Mouse (Mus musculus) ES-Bruce4 (cell line): ENCODE results near the gene Mfge8. TPM values are rescaled to one million over a fixed set of nuclear protein-coding genes. Genes with fewer than 3 reads are reported as not detected.

Experiments used
- H3K27ac ChIP-seq: 2 replicates; pipeline ENCODE4 v1.5.1; 2012; ENCODE audit warnings: low read length, inconsistent platforms; ENCODE audit not compliant: insufficient read depth
- H3K27me3 ChIP-seq: 2 replicates; pipeline ENCODE4 v1.6.1; 2012; ENCODE audit warnings: mild to moderate bottlenecking, low read length, inconsistent platforms; ENCODE audit not compliant: control insufficient read depth, poor library complexity, insufficient read depth, severe bottlenecking
- H3K36me3 ChIP-seq: 2 replicates; pipeline ENCODE4 v1.6.1; 2012; ENCODE audit warnings: inconsistent platforms, mild to moderate bottlenecking, low read length, moderate library complexity; ENCODE audit not compliant: control insufficient read depth, poor library complexity, insufficient read depth, severe bottlenecking
- H3K4me1 ChIP-seq: one replicate; pipeline ENCODE4 v1.8.1; 2011; ENCODE audit warnings: low read length; ENCODE audit not compliant: control insufficient read depth, insufficient read depth
- H3K4me3 ChIP-seq: 2 replicates; pipeline ENCODE4 v1.5.1; 2011; ENCODE audit warnings: low read depth, mild to moderate bottlenecking, low read length
- H3K9ac ChIP-seq: 2 replicates; pipeline ENCODE4 v1.6.1; 2012; ENCODE audit warnings: low read depth, mild to moderate bottlenecking, inconsistent platforms; ENCODE audit not compliant: poor library complexity, severe bottlenecking
- H3K9me3 ChIP-seq: replicated peaks from 2 replicates; pipeline ENCODE4 v1.6.1; 2012; ENCODE audit warnings: mild to moderate bottlenecking, low read length, inconsistent platforms; ENCODE audit not compliant: control insufficient read depth, poor library complexity, insufficient read depth, severe bottlenecking
- CTCF ChIP-seq: IDR thresholded peaks from one replicate; pipeline ENCODE4 v1.8.1; 2011; ENCODE audit warnings: low read depth, low read length
- EP300 ChIP-seq: IDR thresholded peaks from 2 replicates; pipeline ENCODE4 v1.6.1; 2011; ENCODE audit warnings: low read depth, low read length; ENCODE audit not compliant: insufficient read depth
- POLR2A ChIP-seq: IDR thresholded peaks from one replicate; pipeline ENCODE4 v1.8.1; 2011; ENCODE audit warnings: low read length; ENCODE audit not compliant: insufficient read depth
- polyA plus RNA-seq: library from polyadenylated mRNA; stranded (reverse); fragments of >200 nt; gene quantifications from 2 replicates; pipeline ENCODE4 v1.2.4, GENCODE M21; 2011; ENCODE audit warnings: low read depth; ENCODE audit not compliant: missing spikeins, insufficient read depth, insufficient read length

The Mfge8 gene
- polyA plus RNA-seq, 1 experiment, result 148 TPM

- Histone ChIP-seq H3K36me3 (no peaks in the 10 kb centered on the region), H3K4me3 (no peak overlapping the region), H3K9ac (no peak overlapping the region), H3K27me3 (no peaks in the 10 kb centered on the region), H3K4me1 (peaks cover 6% of the 10 kb centered on the region), H3K27ac (no peak overlapping the region), H3K9me3 (no peaks in the 10 kb centered on the region)
- no peak for TF ChIP-seq CTCF
- TF ChIP-seq POLR2A, result no peak
- no peak for TF ChIP-seq EP300
Observed at GRCm38 (mm10) chr7:79187591-79187990, 38.7 kb upstream of the Mfge8 start.

DNA sequence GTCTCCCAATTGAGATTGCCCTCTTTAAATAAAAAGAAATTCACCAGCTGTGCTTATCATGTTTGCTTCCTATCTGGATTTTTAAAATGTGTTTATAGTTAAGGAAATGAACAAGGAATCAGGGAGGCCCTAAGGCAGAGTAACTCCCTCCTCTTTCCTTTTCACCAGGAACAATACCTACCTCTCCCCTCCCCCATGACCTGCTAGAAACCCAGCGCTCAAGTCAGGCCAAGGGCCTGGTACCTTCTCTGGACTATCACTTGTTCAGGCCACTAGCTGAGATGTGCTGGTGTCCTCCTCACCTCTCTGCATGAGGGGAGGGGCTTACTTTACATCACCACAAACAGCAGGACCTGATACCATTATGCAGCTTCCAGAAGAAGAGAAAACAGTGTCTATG, 34.6 kb upstream of the Mfge8 start:
- Histone ChIP-seq H3K4me3 (no peak overlapping the region), H3K9me3 (no peaks in the 10 kb centered on the region), H3K9ac (no peak overlapping the region), H3K4me1 (peaks cover 5% of the 10 kb centered on the region), H3K36me3 (no peaks in the 10 kb centered on the region), H3K27ac (no peak overlapping the region), H3K27me3 (no peaks in the 10 kb centered on the region)
- TF ChIP-seq EP300 (peak; percentile 54; the same call in 1 of the 2 replicates), CTCF (no peak)

GRCm38 (mm10) chr7:79173800-79174199, 24.9 kb upstream of the Mfge8 start:
- Histone ChIP-seq H3K9ac (no peak overlapping the region), H3K27me3 (no peaks in the 10 kb centered on the region), H3K4me1 (no peaks in the 10 kb centered on the region), H3K27ac (no peak overlapping the region), H3K36me3 (no peaks in the 10 kb centered on the region), H3K4me3 (no peak overlapping the region), H3K9me3 (no peaks in the 10 kb centered on the region)
- TF ChIP-seq CTCF (no peak), POLR2A (no peak), EP300 (no peak)

DNA sequence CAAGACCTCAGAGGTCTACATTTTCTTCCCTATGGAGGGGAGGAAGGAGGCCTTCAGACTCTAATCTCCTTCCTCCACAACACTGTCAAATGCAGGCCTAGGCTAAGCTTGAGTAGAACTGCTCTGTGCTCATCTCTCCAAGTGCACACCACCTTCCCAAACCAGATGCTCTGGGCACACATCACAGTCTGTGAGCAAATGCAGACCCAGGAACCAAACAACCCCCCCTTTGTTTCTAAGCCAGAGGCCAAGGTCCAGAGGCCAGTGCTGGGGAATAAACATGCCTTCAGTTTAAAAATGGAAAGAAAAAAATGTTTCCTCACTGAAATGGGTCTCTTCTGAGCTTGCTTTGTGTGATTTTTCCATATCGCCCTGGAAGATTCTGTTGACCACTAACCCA, 22.9 kb upstream of the Mfge8 start:
- no peaks in the 10 kb centered on the region for H3K9me3 ChIP-seq
- H3K36me3 ChIP-seq, result no peaks in the 10 kb centered on the region
- no peak overlapping the region for H3K9ac ChIP-seq
- no peaks in the 10 kb centered on the region for H3K27me3 ChIP-seq
- no peak for TF ChIP-seq CTCF
- TF ChIP-seq EP300, result no peak
- no peak for TF ChIP-seq POLR2A
- H3K4me1 ChIP-seq, result no peaks in the 10 kb centered on the region
- H3K4me3 ChIP-seq, result no peak overlapping the region
- no peak overlapping the region for H3K27ac ChIP-seq

- Histone ChIP-seq H3K9ac (no peak overlapping the region), H3K27ac (no peak overlapping the region), H3K9me3 (no peaks in the 10 kb centered on the region), H3K4me1 (no peaks in the 10 kb centered on the region), H3K4me3 (no peak overlapping the region), H3K36me3 (no peaks in the 10 kb centered on the region), H3K27me3 (no peaks in the 10 kb centered on the region)
- TF ChIP-seq EP300 (no peak), CTCF (no peak), POLR2A (no peak)
Observed at GRCm38 (mm10) chr7:79167006-79167562, 18.2 kb upstream of the Mfge8 start.

- H3K4me3 ChIP-seq, result no peak overlapping the region
- no peaks in the 10 kb centered on the region for H3K4me1 ChIP-seq
- H3K9ac ChIP-seq, result no peak overlapping the region
- H3K36me3 ChIP-seq, result no peaks in the 10 kb centered on the region
- no peaks in the 10 kb centered on the region for H3K27me3 ChIP-seq
- H3K27ac ChIP-seq, result no peak overlapping the region
- H3K9me3 ChIP-seq, result no peaks in the 10 kb centered on the region
- no peak for TF ChIP-seq POLR2A
- TF ChIP-seq EP300, result no peak
- TF ChIP-seq CTCF, result no peak
Observed at GRCm38 (mm10) chr7:79159406-79159805, 10.5 kb upstream of the Mfge8 start.
